Mouse (Mus musculus) kidney, adult 11 months (tissue): ENCODE data around the gene Mrpl50.
"Not testable (repeated sequence)": the region's sequence is repeated elsewhere in the genome, so short reads cannot be mapped to it uniquely, and the experiment has no call there.

Source experiments
- DNase-seq: peaks from one replicate; pipeline ENCODE4 v3.0.0; 2022

Mrpl50 gene

DNA sequence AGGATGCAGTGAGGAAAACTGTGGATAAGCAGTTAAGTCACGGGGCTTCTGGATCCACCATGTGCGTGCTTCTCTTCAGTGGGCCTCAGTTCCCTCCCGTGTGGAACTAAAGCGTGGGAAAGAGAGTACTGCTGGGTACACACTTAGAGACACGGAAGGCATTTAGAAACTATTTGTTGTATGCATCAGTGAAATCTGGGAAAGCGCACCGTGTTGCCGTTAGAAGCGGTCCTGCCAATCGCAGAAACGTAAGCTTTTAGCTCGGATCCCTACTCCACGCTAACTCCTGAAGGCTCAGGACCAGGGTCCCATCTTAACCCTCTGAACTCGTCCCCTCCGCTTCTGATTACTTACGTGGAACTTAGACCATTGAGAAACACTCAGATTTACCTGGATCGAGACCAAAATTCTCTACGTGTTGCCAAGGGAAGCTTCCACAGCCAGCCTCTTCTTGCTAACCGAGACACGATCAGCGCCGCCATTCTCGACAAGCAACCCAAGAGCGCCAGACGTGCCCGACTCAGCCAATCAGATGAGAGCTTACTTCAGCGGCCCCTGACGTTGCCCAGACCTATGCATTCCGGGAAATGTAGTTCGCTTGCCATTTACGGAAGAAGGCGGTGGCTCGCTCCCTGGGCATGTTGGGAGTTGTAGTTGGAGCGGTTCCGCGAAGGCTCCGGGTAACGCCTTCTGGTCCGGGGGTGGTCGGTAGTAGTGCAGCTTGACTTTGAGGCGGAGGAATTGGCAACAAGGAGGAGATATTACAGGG is at the start of gene Mrpl50, which contains the start of gene Zfp189:
TSS of gene Mrpl50 (minus strand) at position 522 of the 769 bp plus-strand sequence.
TSS of gene Zfp189 (plus strand) at position 605 of the 769 bp plus-strand sequence.
- DNase-seq, result peak; percentile 97

DNA sequence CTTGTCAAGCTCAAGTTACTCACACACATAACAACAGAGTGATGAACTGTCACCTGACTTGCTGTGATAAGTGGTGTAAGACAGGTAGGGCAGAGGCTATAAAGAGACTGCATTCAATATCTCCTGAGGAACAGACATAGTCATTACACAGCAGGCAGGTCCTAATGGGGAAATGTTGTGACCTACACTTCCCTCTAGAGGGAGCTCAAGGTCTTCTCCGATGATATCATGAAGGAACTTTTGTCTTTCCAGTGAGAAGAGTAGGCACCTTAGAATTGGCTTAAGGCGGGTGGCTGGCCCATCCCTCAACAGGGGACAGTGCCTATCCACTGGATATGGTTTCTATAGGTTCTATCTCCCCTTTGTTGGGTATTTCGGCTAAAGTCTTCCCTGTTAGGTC is 46.7 kb upstream of the Mrpl50 start:
- peak; percentile 71 for DNase-seq

DNA sequence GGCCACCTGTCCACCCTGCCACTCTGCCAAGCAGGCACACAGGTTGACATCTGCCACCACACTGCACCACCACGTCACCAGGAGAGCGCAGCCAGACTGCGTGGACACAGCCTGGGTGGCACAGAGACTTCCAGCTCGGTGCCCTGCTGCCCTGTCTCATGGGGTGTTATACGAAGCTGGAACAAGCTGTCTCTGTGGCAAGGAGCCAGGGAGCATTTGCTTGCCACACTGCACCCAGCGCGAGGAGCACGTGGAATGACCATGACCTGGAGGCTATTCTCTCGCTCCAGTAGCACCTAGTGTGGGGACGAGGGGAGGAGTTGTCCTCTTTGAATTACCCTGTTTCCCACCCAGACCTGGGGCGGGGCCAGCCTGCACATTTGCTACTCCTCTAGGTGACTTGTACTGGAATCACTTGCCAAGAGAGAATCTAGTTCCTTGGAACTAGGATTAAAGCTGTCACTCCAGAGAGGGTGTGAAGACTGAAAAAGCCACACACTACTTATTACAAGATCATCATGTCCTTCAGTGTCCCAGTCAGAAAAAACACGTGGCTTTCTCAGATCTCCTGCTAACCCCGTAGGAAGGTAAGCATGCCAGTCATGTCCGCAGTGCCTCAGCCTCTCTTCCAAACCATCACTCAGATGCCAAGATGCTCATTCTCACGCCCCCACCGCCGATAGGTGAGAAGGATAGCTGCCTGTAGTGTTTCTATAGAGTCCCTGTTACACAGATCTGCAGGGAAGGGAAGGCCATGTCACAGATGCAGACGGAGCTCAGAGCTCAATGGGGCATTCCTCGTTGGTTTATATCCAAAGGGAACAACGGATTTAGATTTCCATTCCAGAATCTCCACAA is 39.3 kb upstream of the Mrpl50 start:
- DNase-seq, result peak; percentile 98

DNA sequence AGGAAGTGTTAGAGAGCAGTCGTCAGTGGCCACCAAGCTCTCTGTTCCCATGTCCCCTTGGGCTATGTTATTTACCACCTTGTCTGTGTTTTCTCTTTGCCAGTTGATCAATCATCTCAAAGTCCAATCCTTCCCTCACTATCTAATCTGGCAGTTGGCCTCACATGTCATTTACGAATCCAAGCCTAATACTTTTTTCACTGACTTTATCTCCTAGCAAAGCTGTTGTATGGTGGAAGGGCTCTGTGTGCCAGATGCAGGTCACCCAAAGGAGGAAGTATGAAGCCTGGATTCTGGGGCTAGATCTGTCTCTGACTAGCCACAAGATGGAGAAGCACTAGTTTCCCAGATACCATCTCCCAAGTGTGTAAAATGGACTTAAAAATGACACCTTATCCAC is 37.3 kb upstream of the Mrpl50 start:
- no peak for DNase-seq

DNA sequence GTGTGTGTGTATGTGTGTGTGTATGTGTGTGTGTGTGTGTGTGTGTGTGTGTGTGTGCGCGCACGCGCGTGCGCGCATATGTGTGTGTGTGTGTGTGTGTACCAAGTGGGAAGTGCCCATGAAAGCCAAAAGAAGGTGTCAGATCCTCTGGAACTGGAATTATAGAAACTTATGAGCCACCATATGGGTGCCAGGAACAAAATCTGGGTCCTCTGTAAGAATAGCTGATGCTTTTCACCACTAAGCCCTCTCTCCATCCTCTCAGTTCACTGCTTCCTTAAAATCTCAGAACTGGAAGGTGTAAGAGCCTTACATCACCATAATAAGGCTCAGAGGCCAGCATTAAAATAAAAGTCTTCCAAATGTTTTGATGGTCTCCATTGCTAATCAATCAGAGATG is 36.5 kb upstream of the Mrpl50 start:
- no peak for DNase-seq

DNA sequence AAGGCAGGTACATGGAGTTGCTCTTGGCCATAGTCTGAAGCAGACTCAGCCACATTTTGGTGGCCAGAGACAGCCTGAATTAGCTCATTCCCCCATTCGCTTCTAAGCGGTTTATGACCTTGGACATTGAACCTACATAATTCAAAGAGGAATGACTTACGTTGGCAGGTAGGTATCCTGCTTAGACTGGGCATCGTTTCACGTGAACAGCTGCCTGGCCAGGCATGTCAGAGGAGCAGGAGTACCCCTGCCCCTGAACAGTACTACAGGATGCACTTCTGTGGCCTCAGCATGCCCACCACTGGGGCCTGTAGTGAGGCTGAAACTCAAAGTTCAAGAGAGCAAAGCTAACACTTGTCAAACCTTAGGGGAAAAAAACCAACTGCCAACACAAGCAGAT is 32.5 kb upstream of the Mrpl50 start:
- DNase-seq, result peak; percentile 87

DNA sequence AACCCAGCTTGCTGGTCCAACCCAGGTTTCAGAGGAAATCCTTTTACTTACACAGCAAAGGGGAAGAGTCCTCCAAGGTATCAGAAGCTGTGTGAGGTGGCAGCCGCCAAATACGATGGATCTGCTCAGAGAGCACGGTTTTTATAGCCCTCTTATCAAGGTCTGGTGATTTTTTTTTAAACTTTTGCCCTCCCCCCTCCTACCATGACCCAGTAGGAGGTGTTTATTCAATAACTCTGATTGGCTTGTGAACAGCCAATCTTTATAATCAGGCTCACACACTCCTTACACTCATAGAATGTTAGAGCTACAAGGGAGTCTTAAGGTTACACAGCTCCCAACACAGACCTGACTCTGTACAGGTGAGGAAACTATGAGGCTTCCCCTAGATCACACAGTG is 28.5 kb upstream of the Mrpl50 start, which contains the start of gene Aldob:
TSS of gene Aldob (minus strand) at position 164 of the 400 bp plus-strand sequence.
- peak; percentile 83 for DNase-seq

DNA sequence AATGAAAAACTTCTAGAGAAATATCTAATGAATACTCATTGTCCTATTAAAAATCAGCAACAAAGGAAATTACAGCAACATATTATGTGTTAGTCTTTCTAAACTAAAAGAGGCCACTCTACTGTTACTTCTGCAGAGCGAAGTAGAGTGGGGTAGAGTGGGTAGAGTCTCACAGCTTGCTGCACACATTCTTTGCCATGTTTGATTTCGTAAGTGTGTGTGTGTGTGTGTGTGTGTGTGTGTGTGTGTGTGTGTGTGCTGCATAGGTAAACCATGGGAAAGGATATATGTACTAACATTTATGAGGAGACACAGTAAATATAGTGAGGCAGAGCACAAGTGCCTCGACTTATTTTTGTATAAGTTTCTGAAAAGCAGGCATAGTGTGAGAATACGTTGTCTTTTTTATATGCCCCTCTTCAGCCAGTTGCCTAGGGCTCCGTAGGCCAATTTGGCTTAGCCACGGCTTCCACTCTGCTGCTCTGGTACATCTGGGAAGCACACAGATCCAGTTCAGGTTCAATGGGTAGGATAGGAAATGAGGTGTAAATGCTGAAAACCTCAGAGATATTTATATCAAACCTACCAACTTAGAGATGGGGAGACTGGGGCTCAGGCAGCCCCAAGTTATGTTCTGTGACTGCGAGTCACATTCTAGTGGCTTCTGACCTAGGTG is 26.8 kb upstream of the Mrpl50 start:
- no peak for DNase-seq

DNA sequence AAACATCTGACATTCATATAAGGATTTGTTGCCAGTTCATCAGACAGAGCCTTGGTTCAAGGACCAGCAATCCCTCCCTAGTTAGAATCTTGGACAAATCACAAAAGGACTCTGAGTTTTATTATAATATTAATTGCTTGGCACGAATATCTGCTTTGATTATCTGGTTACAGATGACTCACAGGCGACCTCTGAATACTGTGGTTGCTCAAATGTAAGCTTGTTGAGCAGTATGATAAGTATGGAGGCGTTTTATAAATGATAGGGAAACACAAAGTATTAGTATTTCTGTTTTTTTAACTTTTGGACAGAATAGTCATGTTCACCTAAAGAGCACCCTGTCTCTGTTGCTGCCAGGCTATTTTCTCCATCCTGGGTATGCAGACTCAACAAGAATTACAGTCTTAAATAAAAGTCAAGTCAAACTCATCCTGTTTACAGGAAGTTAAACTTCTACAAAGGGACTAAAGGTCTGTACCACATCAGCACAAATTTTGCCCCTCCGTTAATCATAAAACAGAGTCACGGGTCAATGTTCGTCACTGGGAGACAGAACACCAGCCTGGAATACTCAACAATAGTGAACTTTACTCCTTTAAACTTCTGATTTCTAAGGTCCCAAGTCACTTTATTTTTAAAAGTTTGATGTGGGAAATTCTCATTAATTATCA is 26.1 kb upstream of the Mrpl50 start:
- DNase-seq, result peak; percentile 78

DNA sequence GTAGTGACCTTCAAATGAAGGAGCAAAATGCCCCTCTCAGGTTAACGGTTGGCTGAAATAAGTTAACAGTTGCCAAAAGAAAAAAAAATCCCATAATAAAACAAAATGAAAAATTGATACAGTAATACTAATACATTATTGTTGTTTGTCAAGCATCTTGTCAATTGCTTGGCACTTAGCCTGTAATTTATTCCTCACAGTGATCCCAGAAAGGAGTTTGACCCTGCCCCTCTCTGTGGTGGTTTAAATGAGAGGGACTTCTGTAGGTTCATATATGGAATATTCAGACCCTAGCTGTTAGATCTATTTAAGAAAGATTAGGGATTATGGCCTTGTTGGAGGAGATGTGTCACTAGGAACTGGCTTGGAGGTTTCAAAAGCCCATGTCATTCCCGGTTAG is 25.1 kb upstream of the Mrpl50 start:
- DNase-seq, result no peak

DNA sequence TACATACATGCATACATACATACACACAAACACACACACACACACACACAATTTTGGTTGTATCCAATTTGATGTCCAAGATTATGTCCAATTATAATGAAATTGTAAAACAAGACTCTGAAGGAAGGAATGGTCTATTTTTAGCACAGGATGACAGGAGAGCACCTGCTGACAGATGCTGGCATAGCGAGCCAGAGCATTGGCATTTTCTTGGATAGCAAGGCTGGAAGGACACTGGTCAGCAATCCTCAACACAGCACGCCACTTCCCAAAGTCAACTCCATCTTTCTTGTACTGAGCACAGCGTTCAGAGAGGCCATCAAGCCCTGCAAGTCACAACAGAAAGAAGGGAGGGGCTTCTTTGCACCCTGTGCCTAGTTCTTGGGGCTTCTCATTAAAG is 20.1 kb upstream of the Mrpl50 start:
- no peak for DNase-seq

DNA sequence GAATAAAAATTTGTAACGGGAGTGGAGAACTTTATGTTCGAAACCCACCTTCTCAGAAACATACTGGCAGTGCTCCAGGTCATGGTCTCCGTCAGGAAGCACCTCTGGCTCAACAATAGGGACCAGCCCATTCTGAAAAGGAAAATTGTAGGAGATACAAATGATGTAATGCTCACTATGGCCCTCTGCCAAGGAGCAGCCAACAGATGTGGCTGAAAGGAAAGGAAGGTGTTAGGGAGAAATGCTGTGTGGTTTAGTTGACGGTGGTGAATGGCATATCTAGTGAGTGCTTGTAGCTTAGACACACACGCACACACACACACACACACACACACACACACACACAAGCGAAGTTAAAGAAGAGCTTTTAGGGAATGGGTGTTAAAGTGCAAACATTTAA is 18.8 kb upstream of the Mrpl50 start:
- no peak for DNase-seq

DNA sequence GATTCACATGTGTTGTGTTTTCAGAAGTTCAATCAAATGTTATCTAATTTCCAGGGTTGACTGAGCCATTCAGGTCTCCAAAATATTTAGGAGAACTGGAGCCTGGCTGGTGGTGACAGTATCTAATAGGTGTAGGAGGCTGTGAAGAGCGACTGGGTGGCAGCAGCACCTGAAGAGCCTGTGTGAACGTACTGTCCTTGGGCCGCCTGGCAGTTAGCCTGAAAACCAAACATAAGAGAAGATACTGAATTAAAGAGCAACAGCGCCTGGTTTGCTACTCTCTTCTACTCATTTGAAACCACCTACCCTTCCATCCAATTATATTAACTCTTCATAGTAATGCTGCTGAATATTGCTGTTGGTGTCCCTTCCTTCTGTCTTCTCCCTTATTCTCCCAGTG is 15.8 kb upstream of the Mrpl50 start:
- no peak for DNase-seq

DNA sequence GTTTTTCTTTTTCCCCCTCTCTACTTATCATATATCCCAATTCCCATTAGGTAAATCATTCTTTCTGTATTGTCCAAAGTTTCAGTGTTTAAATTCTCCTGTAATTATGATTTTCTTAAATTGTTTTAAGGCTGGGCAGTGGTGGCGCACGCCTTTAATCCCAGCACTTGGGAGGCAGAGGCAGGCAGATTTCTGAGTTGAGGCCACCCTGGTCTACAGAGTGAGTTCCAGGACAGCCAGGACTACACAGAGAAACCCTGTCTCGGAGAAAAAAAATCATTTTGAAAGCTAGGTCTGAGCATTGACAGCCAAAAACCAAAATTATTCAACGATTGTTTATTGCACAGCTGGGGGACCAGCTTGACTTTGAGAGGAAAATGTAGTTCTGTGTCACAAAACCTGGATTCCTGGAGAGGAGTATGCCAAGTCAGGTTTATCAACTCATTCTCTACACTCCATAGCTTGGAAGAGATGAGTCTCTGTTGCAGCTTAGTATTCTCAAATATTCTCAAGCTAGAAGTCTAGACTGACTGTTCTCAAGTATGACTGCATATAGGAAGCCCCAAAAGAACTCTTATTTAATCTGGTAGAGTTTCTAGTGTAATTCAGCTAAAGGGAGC is 14.9 kb upstream of the Mrpl50 start:
- no peak for DNase-seq

DNA sequence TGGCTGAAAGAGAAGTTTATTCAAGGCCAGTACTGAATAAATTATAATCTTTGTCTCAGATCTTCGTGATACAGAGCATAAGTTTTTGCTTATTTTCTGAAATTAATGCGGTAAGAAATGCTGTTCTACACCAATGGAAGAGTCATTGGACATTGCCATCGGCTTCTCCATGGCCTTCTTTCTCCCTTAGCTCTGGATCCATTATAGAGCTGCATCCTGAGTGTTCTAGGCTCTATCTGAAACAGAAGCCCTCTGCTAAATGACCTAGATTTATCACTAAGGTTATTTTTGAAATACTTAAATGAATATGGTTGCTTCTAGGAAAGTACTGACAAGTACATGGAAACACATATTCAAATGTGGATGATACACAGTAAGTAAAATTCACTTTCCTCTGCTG is 14.1 kb upstream of the Mrpl50 start:
- no peak for DNase-seq

DNA sequence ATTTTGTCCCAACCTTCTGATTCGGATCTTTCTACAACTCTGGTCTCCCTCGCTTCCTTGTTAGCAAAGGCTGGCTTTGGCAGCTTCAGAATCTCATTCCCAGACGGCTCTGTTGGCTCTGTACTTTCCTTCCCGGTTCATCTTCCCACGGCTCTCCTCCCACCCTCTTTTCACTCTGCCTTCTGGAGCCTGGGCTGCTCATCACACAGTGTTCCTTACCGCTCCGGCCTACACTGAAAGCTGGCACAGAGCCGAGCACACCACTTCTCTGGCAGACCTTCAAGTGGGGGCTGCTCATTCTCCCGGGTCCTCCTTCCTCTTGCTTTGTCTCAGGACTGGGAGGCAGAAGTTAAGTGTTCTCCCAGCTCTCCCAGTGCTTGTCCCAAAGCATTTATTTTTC is 1.7 kb upstream of the Mrpl50 start:
- no peak for DNase-seq

DNA sequence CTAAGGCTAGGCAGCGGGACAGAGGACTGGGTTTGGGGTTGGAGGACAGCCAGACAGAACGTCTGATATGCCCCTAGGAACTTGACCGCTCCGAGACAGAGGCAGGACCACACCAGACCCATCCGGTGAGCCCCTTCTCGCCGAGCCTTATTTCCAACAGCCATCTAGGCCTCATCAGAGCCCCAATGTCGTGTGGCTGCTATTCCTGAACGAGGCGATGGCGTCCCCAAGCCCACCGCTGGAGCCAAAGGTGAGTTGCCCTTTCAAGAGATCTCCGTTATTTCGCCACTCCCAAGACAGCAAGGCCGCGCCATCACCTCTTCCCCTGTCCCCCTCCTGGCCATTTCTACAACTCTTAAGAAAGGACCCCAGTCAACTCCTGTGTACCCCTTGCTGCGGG is 453 bp upstream of the Mrpl50 start:
- no peak for DNase-seq

DNA sequence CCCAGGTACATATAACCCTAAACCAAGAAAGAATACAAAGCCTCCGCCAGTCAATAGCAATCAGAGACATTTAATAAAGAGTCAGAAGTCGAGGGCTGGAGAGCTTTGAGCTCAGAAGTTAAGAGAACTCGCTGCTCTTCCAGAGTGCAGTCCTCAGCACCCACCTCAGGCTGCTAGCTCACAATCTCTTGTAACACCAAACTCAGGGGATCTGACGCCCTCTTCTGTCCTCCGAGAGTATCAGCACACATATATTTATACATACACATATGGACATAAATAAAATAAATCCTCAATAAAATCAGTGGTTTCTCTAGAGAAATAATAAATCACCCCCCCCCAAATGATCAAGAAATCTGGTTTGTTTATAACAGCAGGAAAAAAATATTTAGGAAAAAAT is 1.4 kb downstream of the Mrpl50 start:
- no peak for DNase-seq

DNA sequence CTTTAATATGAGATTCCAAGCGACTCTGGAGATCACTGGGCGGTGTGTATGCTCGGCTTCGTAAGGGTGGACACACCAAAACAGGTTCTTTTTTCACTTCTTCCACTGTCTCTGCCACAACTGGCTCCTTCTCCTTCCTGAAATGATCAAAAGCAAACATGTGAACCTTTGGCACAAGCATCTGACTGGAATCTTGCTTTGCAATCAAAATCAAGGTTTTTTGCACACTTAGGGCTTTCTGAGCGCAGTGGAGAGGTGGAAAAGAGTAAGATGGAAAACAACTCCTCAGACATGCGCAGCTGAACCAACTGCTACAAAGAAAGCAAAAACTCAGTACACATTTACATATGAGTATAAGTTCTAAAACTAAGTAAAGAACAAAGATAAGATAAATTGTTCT is 6.5 kb downstream of the Mrpl50 start:
- DNase-seq, result peak; percentile 24

DNA sequence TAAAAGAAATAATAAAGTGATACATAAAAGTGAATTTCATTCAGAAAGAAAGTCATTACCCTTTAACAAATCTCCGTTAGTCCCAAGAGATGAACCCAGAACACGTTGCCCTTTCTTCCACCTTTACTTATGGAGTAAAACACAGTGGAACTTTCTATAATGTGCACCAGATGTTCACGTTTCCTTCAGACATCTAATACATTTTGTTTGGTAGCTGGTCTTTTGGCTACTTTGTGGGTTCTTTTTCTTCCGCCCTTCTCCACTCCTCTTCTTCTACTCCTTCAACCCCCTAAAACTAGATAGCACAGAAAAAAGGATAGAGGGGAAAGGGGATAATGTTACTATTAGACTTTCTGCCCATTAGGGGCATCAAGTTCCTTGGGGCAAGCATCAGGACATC is 8.3 kb downstream of the Mrpl50 start:
- DNase-seq, result no peak

DNA sequence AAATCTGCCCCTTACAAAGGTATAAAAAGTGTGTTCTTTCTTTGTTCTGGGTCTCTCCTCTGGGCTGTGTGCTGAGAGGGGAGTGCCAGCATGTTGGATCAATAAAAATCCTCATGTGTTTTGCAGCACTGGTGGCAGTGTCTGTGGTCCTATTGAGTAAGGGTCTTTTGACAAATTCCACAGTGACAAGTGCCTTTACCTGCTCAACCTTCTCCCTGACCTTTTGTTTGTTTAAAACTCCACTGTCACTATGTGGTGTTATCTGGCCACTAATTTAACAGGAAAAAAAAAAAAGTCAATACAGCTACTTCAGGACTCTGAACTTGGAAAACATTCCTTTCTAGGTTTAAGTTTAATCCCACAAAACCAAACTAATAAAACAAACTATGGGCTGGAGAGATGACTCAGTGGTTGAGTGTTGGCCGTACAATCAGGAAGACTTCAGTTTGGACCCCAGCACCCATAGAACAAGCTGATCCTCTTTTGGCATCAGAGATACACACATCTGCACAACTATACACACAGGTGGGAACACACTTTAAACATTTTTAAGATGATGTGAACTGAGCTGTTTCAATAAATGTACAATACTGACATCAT is 10.6 kb downstream of the Mrpl50 start:
- DNase-seq, result not testable (repeated sequence)

DNA sequence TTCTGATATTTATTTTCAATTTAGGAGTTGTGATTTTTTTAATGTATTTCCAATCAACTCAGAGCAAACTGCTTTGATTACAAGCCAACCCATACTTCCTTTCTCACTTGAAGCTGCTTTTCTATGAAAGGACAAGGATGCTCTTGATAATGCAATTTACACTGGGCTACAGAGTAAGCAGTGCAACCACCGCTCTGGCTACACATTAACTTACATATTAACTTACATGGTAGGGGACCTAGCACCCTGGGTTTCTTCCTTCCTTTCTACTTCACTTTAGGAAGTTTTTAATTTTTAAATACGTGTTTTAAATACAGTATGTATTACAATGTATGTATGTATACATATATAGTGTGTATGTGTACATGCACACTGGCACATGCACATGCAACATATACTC is 11.7 kb downstream of the Mrpl50 start:
- DNase-seq, result no peak
